Mouse (Mus musculus): ENCODE measurements around the gene Jmjd1c.

Jmjd1c gene

GRCm38 (mm10) chr10:67072600-67072999, 23.3 kb upstream of the Jmjd1c start:
- no peak for DNase-seq (ENCODE audit: low spot score in 2 of 2)

- DNase-seq (ENCODE audit: low spot score in 2 of 2): no peak
Measured at GRCm38 (mm10) chr10:67073577-67073976, 22.3 kb upstream of the Jmjd1c start.

GRCm38 (mm10) chr10:67075931-67076878, 19.7 kb upstream of the Jmjd1c start:
- DNase-seq (ENCODE audit: low spot score in 2 of 2): no peak

- DNase-seq (ENCODE audit: low spot score in 2 of 2): no peak
Measured at GRCm38 (mm10) chr10:67079030-67079429, 16.9 kb upstream of the Jmjd1c start.

GRCm38 (mm10) chr10:67081206-67082007, 14.5 kb upstream of the Jmjd1c start:
- no peak for DNase-seq (ENCODE audit: low spot score in 2 of 2)

DNA sequence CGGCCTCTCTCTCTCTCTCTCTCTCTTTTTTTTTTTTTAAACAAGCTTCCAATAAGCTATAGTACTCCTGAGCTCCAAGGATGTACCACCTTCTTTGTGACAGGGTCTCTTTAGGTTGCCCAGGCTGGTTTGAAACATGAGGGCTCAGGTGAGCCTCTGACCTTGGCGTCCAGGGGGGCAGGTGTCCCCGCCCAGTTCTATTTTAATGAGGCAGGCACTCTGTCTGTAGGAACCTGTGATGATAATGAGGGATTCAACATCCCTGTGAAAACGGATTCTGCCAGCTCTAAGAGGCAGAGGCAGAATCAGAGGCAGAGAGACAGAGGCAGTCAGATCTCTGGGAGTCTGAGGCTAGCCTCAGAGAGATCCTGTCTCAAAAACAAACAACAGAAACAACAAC, 13.4 kb upstream of the Jmjd1c start:
- DNase-seq (ENCODE audit: low spot score in 2 of 2): no peak

- DNase-seq (ENCODE audit: low spot score in 2 of 2): no peak
Measured at GRCm38 (mm10) chr10:67083446-67084166, 12.3 kb upstream of the Jmjd1c start.

DNA sequence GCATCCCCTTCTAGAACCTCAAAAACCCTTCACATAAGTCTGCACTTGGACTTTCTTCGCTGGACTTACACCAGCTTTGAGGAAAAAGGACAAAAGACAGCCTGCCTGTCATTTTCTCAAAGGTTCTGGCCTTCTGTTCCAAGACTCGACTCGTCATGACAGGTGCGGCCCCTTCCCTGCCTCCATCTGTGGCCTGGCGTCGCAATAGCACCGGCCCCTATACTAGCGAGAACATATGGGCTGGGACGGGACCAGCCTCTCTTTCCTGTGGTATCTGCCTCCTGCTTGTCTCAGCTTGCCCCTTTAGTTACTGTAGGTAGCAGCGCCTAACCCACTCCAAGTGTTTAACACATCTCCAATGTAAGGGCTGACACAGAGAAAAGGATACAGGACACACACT, 10.8 kb upstream of the Jmjd1c start:
- no peak for DNase-seq (ENCODE audit: low spot score in 2 of 2)

- no peak for DNase-seq (ENCODE audit: low spot score in 2 of 2)
Measured at GRCm38 (mm10) chr10:67085916-67086315, 10.0 kb upstream of the Jmjd1c start.

DNA sequence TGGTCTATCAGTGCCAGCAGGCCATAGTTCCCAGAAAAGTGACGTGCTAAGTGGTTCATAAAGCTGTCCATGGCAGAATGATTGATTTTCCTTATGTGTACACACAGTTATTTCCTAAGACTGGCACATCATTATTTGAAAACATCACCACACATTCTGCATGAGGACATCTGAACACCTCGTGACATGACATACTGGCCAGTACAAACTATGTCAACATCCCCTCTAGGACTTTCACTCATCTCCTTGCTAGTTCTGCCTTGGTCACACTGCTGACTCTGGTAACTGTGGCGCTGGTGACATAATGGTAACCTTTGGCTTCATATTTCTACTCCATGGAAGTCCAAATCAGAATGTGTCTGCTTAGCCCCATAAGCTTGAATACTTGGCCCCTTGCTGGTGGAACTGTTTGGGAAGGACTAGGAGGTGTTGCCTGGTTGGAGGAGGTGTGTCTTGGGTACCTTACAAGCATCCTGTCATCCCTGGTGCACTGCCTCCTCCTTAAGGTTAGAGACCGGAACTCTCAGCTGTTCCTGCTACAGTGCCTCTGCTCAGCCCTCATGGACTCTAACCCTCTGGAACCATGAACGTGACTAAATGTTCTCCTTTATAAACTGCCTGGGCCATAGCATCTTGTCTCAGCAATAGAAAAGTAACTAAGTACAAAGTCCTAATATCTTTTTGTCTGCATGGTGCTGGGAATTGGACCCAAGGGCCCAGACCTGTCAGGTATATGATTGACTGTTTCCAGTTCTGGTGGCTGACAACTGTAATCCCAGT, 8.3 kb upstream of the Jmjd1c start:
- DNase-seq (ENCODE audit: low spot score in 2 of 2): no peak

DNA sequence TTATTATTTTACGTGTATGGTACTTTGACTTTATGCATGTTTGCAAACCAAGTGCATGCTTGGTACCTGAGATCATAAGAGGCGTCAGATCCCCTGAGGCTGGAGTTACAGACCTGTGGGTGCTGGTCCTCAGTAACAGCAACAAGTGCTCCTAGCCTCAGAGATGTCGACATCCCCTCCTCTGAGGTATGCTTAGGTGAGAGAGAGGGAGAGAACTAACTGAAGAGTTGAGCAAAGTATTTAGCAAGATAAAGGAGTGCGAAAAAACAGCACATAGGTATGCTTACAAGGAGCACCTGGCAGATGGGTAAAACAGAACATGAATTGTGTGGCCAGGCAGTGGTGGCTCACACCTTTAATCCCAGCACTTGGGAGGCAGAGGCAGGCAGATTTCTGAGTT, 5.3 kb upstream of the Jmjd1c start:
- no peak for DNase-seq (ENCODE audit: low spot score in 2 of 2)

- DNase-seq (ENCODE audit: low spot score in 2 of 2): no peak
Measured at GRCm38 (mm10) chr10:67094922-67095321, 1.0 kb upstream of the Jmjd1c start.

GRCm38 (mm10) chr10:67096621-67097436, 904 bp downstream of the Jmjd1c start, which contains the start of gene Reep3:
TSS of gene Reep3 (minus strand) at chr10:67096945.
- DNase-seq (ENCODE audit: low spot score in 2 of 2): peak; percentile 34 to 54

GRCm38 (mm10) chr10:67097437-67098150, 1.7 kb downstream of the Jmjd1c start:
- DNase-seq (ENCODE audit: low spot score in 2 of 2): no peak

- DNase-seq (ENCODE audit: low spot score in 2 of 2): no peak
Measured at GRCm38 (mm10) chr10:67098408-67099050, 2.6 kb downstream of the Jmjd1c start.

DNA sequence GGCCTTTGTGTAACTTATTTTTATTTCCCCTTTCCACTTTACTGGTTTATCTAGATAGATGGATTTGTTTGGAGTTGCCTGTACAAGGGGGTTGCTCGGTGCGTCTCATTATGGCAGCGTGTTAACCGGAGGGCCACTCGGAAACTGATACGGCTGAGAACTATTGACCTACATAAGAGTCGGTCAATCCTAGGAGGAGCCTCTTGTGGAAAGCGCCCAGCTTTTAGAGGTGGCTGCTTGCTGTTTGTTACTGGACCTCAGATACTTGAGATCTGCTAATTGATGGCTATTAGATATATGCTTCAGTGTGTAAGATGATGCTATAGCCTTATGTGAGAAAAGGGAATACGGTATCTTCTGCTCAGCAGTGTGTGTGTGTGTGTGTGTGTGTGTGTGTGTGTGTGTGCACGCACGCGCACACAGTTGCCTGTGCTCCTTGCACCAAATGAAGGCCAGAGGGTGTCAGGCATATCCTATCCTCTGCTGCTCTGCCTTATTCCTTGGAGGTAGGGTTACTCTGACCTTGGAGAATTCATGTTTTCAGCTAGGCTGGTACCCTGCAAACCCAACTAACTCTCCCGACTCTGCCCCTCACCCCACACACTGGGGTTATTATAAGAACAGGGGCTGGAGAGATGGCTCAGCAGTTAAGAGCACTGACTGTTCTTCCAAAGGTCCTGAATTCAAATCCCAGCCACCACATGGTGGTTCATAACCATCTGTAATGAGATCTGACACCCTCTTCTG, 3.4 kb downstream of the Jmjd1c start:
- DNase-seq (ENCODE audit: low spot score in 2 of 2): no peak

GRCm38 (mm10) chr10:67100011-67100661, 4.2 kb downstream of the Jmjd1c start:
- DNase-seq (ENCODE audit: low spot score in 2 of 2): no peak

- no peak for DNase-seq (ENCODE audit: low spot score in 2 of 2)
Measured at GRCm38 (mm10) chr10:67100831-67101251, 4.9 kb downstream of the Jmjd1c start.
